Mouse (Mus musculus) naive thymus-derived CD4-positive, alpha-beta T cell, adult 2 months (primary cell): ENCODE data around the gene Setd1b.
A peak's percentile ranks its signal among the peaks of the same experiment; 100 is the strongest.

ENCODE experiments used
- DNase-seq: peaks from one replicate; pipeline ENCODE4 v3.0.0-alpha.2; 2011; ENCODE audit warnings: low read depth

Setd1b gene

GRCm38 (mm10) chr5:123140694-123141554 lies 1.1 kb upstream of the Setd1b start:
- peak; percentile 90 for DNase-seq

GRCm38 (mm10) chr5:123141555-123142160 lies 335 bp upstream of the Setd1b start:
- peak; percentile 63 for DNase-seq

GRCm38 (mm10) chr5:123143251-123143970 lies 1.4 kb downstream of the Setd1b start:
- DNase-seq: peak; percentile 62

GRCm38 (mm10) chr5:123143971-123144745 lies 2.2 kb downstream of the Setd1b start:
- peak; percentile 45 for DNase-seq

GRCm38 (mm10) chr5:123144746-123145590 lies 3.0 kb downstream of the Setd1b start:
- DNase-seq: peak; percentile 63

- no peak for DNase-seq
Measured at GRCm38 (mm10) chr5:123146357-123146756, 4.4 kb downstream of the Setd1b start.

- DNase-seq: no peak
Measured at GRCm38 (mm10) chr5:123147569-123147968, 5.6 kb downstream of the Setd1b start.

- DNase-seq: no peak
Measured at GRCm38 (mm10) chr5:123148073-123148722, 6.2 kb downstream of the Setd1b start.

- peak; percentile 94 for DNase-seq
Measured at GRCm38 (mm10) chr5:123149451-123150400, 7.7 kb downstream of the Setd1b start.

GRCm38 (mm10) chr5:123150641-123151040 lies 8.6 kb downstream of the Setd1b start:
- peak; percentile 91 for DNase-seq

GRCm38 (mm10) chr5:123151077-123151476 lies 9.1 kb downstream of the Setd1b start:
- peak; percentile 82 for DNase-seq

GRCm38 (mm10) chr5:123151707-123152362 lies 9.8 kb downstream of the Setd1b start:
- DNase-seq: no peak

GRCm38 (mm10) chr5:123152901-123153300 lies 10.9 kb downstream of the Setd1b start:
- DNase-seq: no peak

- peak; percentile 91 for DNase-seq
Measured at GRCm38 (mm10) chr5:123155425-123155824, 13.4 kb downstream of the Setd1b start.

- no peak for DNase-seq
Measured at GRCm38 (mm10) chr5:123156763-123157162, 14.8 kb downstream of the Setd1b start.

GRCm38 (mm10) chr5:123157972-123158371 lies 16.0 kb downstream of the Setd1b start:
- DNase-seq: no peak

GRCm38 (mm10) chr5:123159446-123159845 lies 17.5 kb downstream of the Setd1b start:
- no peak for DNase-seq

- no peak for DNase-seq
Measured at GRCm38 (mm10) chr5:123159866-123160265, 17.9 kb downstream of the Setd1b start.

GRCm38 (mm10) chr5:123160341-123160740 lies 18.3 kb downstream of the Setd1b start:
- DNase-seq: no peak
